Mouse (Mus musculus) mammary gland, adult 2 months (tissue): ENCODE data around the gene Letm1. TPM values are rescaled to one million over a fixed set of nuclear protein-coding genes. Genes with fewer than 3 reads are reported as not detected.

Experiments
- polyA plus RNA-seq: library from polyadenylated mRNA; depleted of rRNA; stranded (reverse); fragments of >200 nt; gene quantifications from 2 replicates; pipeline ENCODE4 v1.2.3, GENCODE M21; 2012; ENCODE audit warnings: low replicate concordance; rRNA removed

Letm1 gene
- 61.6 and 71.6 TPM in 2 replicates for polyA plus RNA-seq

DNA sequence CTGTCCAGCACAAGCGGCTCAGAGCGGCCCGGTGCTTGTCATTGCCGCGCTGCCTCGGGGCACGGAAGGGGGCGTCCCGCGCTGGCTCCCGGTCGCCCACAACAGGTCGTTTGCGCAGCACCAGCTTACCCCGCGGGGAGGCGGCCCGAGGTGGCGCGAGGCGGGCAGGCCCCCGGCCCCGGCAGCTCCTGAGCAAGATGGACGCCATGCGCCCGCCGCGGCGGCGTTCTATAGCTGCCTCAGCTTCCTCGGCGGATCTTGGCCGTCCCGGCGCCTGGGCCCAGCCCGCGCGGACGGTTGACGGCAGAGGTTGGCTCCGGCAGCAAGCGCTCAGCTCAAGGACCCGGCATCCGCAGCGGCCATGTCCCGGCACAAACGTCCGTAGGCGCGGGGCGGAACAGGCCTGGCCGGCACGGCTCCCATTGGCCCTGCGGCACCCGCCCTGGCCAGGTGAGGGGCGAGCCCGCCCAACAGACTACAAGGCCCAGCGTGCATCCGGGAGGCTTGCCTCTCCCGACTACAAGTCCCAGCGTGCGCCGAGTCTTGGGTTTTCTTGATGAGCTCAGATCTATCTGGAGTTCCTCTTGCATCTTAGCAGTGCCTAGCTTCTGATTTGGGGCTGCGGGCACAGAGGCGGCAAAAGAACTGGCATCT lies at the start of gene Letm1:
TSS of gene Letm1 (minus strand) at position 473 of the 654 bp plus-strand sequence.

DNA sequence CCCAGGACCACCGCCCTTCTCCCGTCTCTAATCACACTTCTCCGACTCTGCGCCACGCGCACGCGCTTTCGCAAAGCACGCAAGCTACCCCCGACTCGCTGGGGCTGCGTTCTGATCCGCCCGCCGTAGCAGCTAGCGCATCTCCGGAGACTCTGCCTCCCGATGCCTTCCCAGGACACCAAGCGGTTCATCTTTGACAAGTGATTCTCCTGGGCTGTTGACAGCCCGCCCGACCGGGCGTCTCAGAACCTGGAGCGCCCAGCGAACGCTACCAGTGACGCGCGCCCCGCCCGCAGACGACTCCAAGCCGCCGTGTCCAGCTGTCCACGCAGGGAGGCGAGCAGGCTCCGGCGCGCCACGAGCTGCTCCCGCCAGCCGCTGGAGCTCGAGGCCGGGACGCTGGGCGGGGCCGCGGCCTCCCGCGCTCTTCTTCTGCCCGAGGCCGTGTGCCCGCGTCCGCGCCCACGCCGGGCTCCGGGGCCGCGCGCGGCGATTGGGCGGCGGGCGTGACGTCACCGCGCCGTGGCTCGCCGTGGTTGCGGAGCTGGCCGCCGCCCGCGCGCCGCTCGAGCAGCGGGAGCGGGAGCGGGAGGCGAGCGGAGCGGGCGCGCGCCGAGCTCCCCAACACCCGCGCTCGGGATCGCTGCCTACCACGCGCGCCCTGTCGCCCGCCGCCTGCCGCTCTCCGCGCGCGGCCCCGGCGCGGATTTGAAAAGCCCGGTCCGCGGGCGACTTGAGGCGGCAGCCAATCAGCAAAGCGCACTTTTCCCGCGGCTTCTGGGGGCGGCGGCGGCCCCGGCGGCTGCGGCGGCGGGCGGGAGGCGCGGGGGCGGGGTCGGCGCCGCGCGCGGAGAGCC lies 37.5 kb upstream of the Letm1 start, which contains the start of gene Nsd2:
TSS of gene Nsd2 (plus strand) at position 850 of the 857 bp plus-strand sequence.

DNA sequence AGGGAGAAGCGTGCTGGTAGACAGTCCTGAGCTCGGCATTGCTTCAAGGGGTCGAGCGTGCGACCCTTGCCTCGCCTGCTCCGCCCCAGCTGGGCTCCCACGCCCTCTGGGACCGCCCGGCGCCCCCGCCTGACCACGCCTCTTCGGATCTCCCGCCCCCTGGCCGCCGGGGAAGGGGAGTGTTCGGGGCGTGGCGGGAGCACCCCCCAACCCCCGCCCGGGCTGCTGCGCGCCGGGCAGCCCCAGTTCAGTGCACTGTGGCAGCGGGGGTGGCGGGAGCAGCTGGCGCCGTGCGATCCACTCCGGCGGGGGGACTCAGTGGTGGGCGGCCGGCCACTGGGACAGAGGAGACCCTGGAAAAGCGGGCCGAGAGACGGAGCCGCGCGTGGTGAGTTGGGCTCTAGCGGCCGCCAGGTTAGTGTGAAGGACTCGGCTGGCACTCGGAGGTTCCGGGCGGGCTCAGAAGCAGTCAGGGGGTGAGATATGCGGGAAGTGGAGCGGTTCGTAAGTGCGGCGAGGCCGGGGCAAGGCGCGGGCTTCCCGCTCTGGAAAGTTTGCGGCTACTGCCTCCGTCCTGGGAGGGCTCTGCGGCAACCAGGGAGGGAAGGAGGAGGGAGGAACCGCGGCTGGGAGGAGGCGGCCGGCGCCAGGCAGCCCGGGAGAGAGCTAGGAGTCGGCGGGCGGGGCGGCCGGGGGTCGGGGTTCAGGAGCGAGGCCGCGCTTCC lies 60.9 kb downstream of the Letm1 start, which contains the start of gene Fgfr3:
TSS of gene Fgfr3 (plus strand) at position 134 of the 725 bp plus-strand sequence.

Other genes starting within 250 kb of the Letm1 start
- gene Fam53a, start 153.2 kb downstream of the Letm1 start, polyA plus RNA-seq = 33.5 and 82.9 TPM in 2 replicates
- gene Gm9903, start 152.9 kb downstream of the Letm1 start, polyA plus RNA-seq = 0.60 and 1.2 TPM in 2 replicates
- gene Slbp, start 130.2 kb downstream of the Letm1 start, polyA plus RNA-seq = 14.3 and 34.2 TPM in 2 replicates
- 6.6 and 8.1 TPM in 2 replicates for gene Tacc3, start 124.7 kb downstream of the Letm1 start, polyA plus RNA-seq
- gene Tmem129, start 124.4 kb downstream of the Letm1 start, polyA plus RNA-seq = 53.6 and 56.6 TPM in 2 replicates
- 12.9 and 16.2 TPM in 2 replicates for gene Fgfr3, start 61.1 kb downstream of the Letm1 start, polyA plus RNA-seq
- gene Nsd2, start 37.9 kb upstream of the Letm1 start, polyA plus RNA-seq = 3.9 and 8.5 TPM in 2 replicates
- 29.7 and 39.6 TPM in 2 replicates for gene Nelfa, start 153.6 kb upstream of the Letm1 start, polyA plus RNA-seq
- gene Gm1673, start 200.6 kb upstream of the Letm1 start, polyA plus RNA-seq = 7.6 and 31.3 TPM in 2 replicates
- 70.2 and 99.3 TPM in 2 replicates for gene Nat8l, start 213.2 kb upstream of the Letm1 start, polyA plus RNA-seq